Mouse (Mus musculus) MEL (cell line): ENCODE measurements at regions not wholly inside any gene's neighbourhood (a gene's known extent, or its start where the extent isn't known, plus 50 kb on each side); places are given as distances from the start of the nearest gene placed in this dataset.

ENCODE experiments used
- CTCF ChIP-seq, 3 experiments: IDR thresholded peaks in 2 of 3; conservative IDR thresholded peaks in 1 of 3; 2 replicates each; pipeline ENCODE4 v1.5.1; 2011 to 2012; ENCODE audit warnings: low read length in 3 of 3, low read depth in 2 of 3, mild to moderate bottlenecking in 2 of 3, improper control_type of control experiment in 1 of 3, inconsistent platforms in 1 of 3, mixed read lengths in 1 of 3, moderate library complexity in 1 of 3; ENCODE audit not compliant: control insufficient read depth in 1 of 3, insufficient read depth in 1 of 3, poor library complexity in 1 of 3, severe bottlenecking in 1 of 3
- EP300 ChIP-seq, 2 experiments: IDR thresholded peaks; 2 replicates each; pipeline ENCODE4 v1.6.1; 2011; ENCODE audit warnings: improper control_type of control experiment in 2 of 2, low read length in 2 of 2, low read depth in 1 of 2, mild to moderate bottlenecking in 1 of 2

GRCm38 (mm10) chr2:117766450-117766849 lies 345.2 kb upstream of the Thbs1 start:
- no peak for TF ChIP-seq EP300 (IDR thresholded peaks at IDR 0.05; ENCODE audit: low read depth in 1 of 2, low read length in 2 of 2)
- no peak for TF ChIP-seq CTCF (IDR thresholded peaks at IDR 0.05 in 2 of 3, conservative IDR thresholded peaks at IDR 0.05 in 1 of 3; ENCODE audit: control insufficient read depth in 1 of 3, insufficient read depth in 1 of 3, low read depth in 2 of 3, low read length in 3 of 3, poor library complexity in 1 of 3, severe bottlenecking in 1 of 3)
